Mouse (Mus musculus) lung, postnatal 0 days (tissue): ENCODE measurements around the gene Rnf39. TPM values are rescaled to one million over a fixed set of nuclear protein-coding genes. Genes with fewer than 3 reads are reported as not detected.

Source experiments
- ATAC-seq: fragments of 200-750 bp; cut with Nextera tagmentation; 2 replicates; pipeline ENCODE4 v1.8.0; 2017; ENCODE audit warnings: moderate library complexity
- DNase-seq: peaks from one replicate; pipeline ENCODE4 v3.0.0-alpha.2; 2016; ENCODE audit warnings: low spot score
- H3K27ac ChIP-seq: fragments of 300-500 bp; sonication (generic); 2 replicates; pipeline ENCODE4 v1.5.1; 2014; ENCODE audit warnings: antibody characterized with exemption, mild to moderate bottlenecking, low read length, mixed read lengths
- H3K27me3 ChIP-seq: fragments of 300-500 bp; sonication (generic); replicated peaks from 2 replicates; pipeline ENCODE4 v1.6.1; 2014; ENCODE audit warnings: low read length, mixed read lengths; ENCODE audit not compliant: insufficient read depth
- H3K36me3 ChIP-seq: fragments of 300-500 bp; sonication (generic); 2 replicates; pipeline ENCODE4 v1.6.1; 2014; ENCODE audit warnings: low read length, mixed read lengths; ENCODE audit not compliant: insufficient read depth
- H3K4me1 ChIP-seq: fragments of 300-500 bp; sonication (generic); 2 replicates; pipeline ENCODE4 v1.6.1; 2014; ENCODE audit warnings: antibody characterized with exemption, low read depth, low read length, mixed read lengths; ENCODE audit not compliant: insufficient read depth
- H3K4me2 ChIP-seq: fragments of 300-500 bp; sonication (generic); replicated peaks from 2 replicates; pipeline ENCODE4 v1.6.1; 2014; ENCODE audit warnings: low read depth, mild to moderate bottlenecking, low read length, moderate library complexity, mixed read lengths
- H3K4me3 ChIP-seq: fragments of 300-500 bp; sonication (generic); 2 replicates; pipeline ENCODE4 v1.5.1; 2014; ENCODE audit warnings: low read depth, low read length
- H3K9ac ChIP-seq: fragments of 300-500 bp; sonication (generic); replicated peaks from 2 replicates; pipeline ENCODE4 v1.6.1; 2014; ENCODE audit warnings: low read depth, mild to moderate bottlenecking
- H3K9me3 ChIP-seq: fragments of 300-500 bp; sonication (generic); 2 replicates; pipeline ENCODE4 v1.6.1; 2016; ENCODE audit warnings: low read length, mixed read lengths
- CTCF ChIP-seq: IDR thresholded peaks from 2 replicates; pipeline ENCODE4 v1.5.1; 2016; ENCODE audit warnings: antibody characterized with exemption, mild to moderate bottlenecking
- EP300 ChIP-seq: IDR thresholded peaks from 2 replicates; pipeline ENCODE4 v1.6.1; 2016; ENCODE audit warnings: antibody characterized with exemption, mild to moderate bottlenecking, control low read depth
- WGBS: fragments of 180-500 bp; shearing (Covaris S2); extraction: QIAGEN DNeasy Blood & Tissue Kit; methylation state at CpG from one replicate; pipeline ENCODE4 v1.1.7; 2014; 5-methylcytosine and 5-hydroxymethylcytosine counted together
- polyA plus RNA-seq: library from polyadenylated mRNA; unstranded; fragments of >200 nt; fragmentation: Nextera tagmentation; extraction: Ambion mirVana; gene quantifications from 2 replicates; pipeline ENCODE4 v1.2.1, GENCODE M21; 2015

Rnf39 gene
- polyA plus RNA-seq, 1 experiment from 2014 or later: 13.5 TPM

DNA sequence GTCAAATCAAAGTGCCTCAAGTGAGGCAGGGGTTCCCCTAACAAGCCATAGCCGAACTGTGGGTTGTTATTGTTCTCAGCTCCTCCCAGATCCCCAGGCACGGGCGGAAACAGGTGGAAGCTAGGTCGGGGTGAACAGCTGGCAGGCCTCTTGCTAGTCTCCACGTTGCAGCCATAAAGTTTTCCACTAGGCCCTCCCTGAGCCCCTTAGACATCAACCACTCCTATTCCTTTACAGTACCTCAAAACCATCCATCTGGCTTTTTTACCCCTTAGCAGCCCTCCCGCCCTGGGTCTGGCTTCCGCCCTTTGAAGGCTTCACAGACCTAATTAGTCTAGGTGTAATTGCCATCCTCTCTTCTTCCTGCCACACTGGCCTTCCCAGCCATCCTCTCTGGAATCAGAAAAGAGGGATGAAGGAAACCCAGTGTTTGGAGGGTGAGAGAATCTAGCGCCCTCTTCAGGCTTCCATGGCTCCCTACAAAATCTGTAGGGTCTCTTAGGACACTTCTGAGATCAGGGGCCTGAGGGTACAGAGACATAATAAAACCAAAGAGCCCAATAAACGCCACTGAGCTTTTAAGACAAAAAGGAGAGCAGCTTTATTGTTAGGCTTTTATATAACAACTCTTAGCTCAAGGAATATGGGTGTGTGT, 1.5 kb downstream of the Rnf39 start:
- H3K27ac ChIP-seq: no peak overlapping the region
- DNase-seq: peak; percentile 13
- peak overlapping the region; percentile 47; the same call in 1 of the 2 replicates for H3K4me3 ChIP-seq

DNA sequence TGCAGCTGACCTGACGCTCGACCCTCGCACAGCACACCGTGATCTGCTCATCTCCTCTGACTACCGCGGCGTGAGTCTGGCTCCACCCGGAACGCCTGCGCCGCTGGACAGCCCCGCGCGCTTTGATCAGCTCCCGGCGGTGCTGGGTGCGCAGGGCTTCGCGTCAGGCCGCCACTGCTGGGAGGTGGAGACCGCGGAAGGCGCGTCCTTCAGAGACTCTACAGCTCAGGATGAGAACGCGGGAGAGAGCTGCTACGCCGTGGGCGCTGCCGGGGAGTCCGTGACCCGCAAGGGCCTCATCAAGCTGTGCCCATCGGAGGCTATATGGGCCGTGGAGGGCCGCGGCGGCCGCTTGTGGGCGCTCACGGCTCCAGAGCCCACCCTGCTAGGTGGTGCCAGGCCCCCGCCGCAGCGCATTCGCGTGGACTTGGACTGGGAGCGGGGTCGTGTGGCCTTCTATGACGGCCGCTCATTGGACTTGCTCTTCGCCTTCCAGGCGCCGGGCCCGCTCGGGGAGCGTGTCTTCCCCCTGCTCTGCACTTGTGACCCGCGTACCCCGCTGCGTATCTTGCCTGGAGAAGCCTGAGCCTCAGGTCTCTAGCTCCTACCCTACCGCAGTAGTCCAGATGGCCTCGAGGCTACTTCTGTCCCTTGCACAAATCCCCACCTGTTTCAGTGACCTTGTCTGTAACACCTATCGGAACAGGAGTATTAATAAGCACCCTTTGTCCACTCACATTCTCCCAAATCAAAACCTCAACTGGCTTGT, 4.5 kb downstream of the Rnf39 start:
- Histone ChIP-seq H3K9ac (peak overlapping the region; percentile 32; the same call in 1 of the 2 replicates), H3K4me3 (peak overlapping the region; percentile 42), H3K36me3 (no peaks in the 10 kb centered on the region), H3K27me3 (peaks cover 22% of the 10 kb centered on the region; the same call in 1 of the 2 replicates), H3K4me1 (peaks cover 11% of the 10 kb centered on the region; the same call in 1 of the 2 replicates), H3K4me2 (peak overlapping the region; percentile 85), H3K9me3 (no peaks in the 10 kb centered on the region), H3K27ac (no peak overlapping the region)
- ATAC-seq (no peak), DNase-seq (peak; percentile 26)
- 2% methylated on average over 57 of the region's 62 CpGs for WGBS
- TF ChIP-seq CTCF: peak; percentile 55
- TF ChIP-seq EP300: no peak

More for the DNA sequence above, 1.5 kb downstream of the Rnf39 start:
- Histone ChIP-seq H3K4me1 (peaks cover 6% of the 10 kb centered on the region; the same call in 1 of the 2 replicates), H3K36me3 (no peaks in the 10 kb centered on the region), H3K9ac (no peak overlapping the region), H3K9me3 (no peaks in the 10 kb centered on the region), H3K4me2 (peak overlapping the region; percentile 71), H3K27me3 (peaks cover 22% of the 10 kb centered on the region; the same call in 1 of the 2 replicates)
- TF ChIP-seq CTCF (peak; percentile 45), EP300 (no peak)
- WGBS: 29% methylated on average over 9 of the region's 9 CpGs
- ATAC-seq: no peak

DNA sequence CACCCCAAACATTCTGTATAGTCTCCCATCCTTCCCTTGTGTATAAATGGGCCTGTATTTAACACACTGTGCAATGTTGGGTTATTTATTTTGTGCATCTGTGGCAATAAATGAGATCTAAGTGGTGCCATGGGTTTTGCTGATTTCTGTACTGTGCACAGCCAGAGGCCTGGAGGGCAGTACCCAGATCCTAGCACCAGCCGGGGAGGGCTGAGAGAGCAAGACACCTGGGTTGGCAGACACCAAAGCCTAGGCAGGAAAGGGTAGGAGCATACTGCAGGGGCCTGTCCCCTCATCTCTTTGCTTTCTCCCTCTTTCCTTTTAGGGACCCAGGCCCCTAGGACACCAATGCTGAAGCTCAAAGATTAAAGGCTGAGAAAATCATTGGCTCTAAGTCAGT, 5.6 kb downstream of the Rnf39 start:
- DNase-seq (no peak), ATAC-seq (no peak)
- Histone ChIP-seq H3K36me3 (no peaks in the 10 kb centered on the region), H3K4me1 (peaks cover 11% of the 10 kb centered on the region; the same call in 1 of the 2 replicates), H3K27ac (no peak overlapping the region), H3K9ac (no peak overlapping the region), H3K4me2 (no peak overlapping the region), H3K27me3 (peaks cover 15% of the 10 kb centered on the region; the same call in 1 of the 2 replicates), H3K4me3 (no peak overlapping the region), H3K9me3 (no peaks in the 10 kb centered on the region)
- 73% methylated on average over 1 of the region's 1 CpGs for WGBS
- TF ChIP-seq CTCF (no peak), EP300 (no peak)

DNA sequence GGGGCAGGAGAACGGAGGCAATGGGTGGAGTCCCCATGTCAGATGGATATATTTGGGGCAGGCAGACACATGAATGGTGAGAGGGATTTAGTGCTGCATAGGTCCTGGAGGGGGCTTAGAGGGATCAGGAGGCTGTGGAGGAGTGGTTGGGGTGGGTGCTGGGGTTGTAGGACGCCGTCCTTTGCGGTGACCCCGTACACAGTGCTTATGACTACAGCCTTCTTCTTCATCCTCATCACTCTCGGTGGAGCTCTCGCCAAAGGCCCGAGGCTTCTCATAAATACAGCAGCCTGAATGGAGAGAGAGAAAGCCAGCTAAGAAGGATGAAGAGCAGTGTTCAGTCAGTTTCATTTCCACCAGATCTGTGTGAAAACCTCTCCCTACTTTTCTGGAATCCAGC, 6.5 kb downstream of the Rnf39 start:
- Histone ChIP-seq H3K27ac (no peak overlapping the region), H3K4me1 (peaks cover 11% of the 10 kb centered on the region; the same call in 1 of the 2 replicates), H3K4me2 (no peak overlapping the region), H3K36me3 (no peaks in the 10 kb centered on the region), H3K27me3 (peaks cover 10% of the 10 kb centered on the region; the same call in 1 of the 2 replicates), H3K4me3 (no peak overlapping the region), H3K9me3 (no peaks in the 10 kb centered on the region), H3K9ac (no peak overlapping the region)
- TF ChIP-seq CTCF (no peak), EP300 (no peak)
- WGBS: 89% methylated on average over 8 of the region's 8 CpGs
- DNase-seq (no peak), ATAC-seq (no peak)

- Histone ChIP-seq H3K4me2 (peak within 1 kb of the TSS; percentile 58), H3K9me3 (no peaks in the 10 kb centered on the region), H3K36me3 (0 out of 2 replicates have a peak, but pooled peaks cover 7% of the 10 kb centered on the region), H3K4me3 (peak within 1 kb of the TSS; percentile 65), H3K27ac (peak within 1 kb of the TSS; percentile 84), H3K9ac (peak within 1 kb of the TSS; percentile 73), H3K27me3 (no peaks in the 10 kb centered on the region), H3K4me1 (peaks cover 11% of the 10 kb centered on the region; the same call in 1 of the 2 replicates)
- 2% methylated on average over 36 of the region's 36 CpGs for WGBS
- peak; percentile 98 for ATAC-seq
- peak; percentile 99 for DNase-seq
- TF ChIP-seq EP300: peak; percentile 68; the same call in 1 of the 2 replicates
- no peak for TF ChIP-seq CTCF
Observed at GRCm38 (mm10) chr17:36950981-36951947, 8.5 kb downstream of the Rnf39 start, which contains the start of gene Ppp1r11. Ppp1r11 (minus strand) TSS chr17:36951741.
